Mouse (Mus musculus) embryonic fibroblast, embryonic 13.5 days (primary cell): ENCODE data around the gene Rps6ka6.

Experiments used
- CTCF ChIP-seq: IDR thresholded peaks from 2 replicates; pipeline ENCODE4 v1.5.1; 2011; ENCODE audit warnings: mild to moderate bottlenecking, control low read depth, low read length, moderate library complexity, borderline replicate concordance; ENCODE audit not compliant: insufficient read depth
- POLR2A ChIP-seq: IDR thresholded peaks from 2 replicates; pipeline ENCODE4 v1.6.1; 2011; ENCODE audit warnings: low read depth, mild to moderate bottlenecking, control low read depth, low read length, moderate library complexity

GRCm38 (mm10) chrX:111462833-111463564 is 74.8 kb downstream of the Rps6ka6 start:
- TF ChIP-seq CTCF = no peak
- no peak for TF ChIP-seq POLR2A
